Mouse (Mus musculus) adrenal gland, postnatal 14 days (tissue): ENCODE measurements around the gene Slc25a10. TPM values are rescaled to one million over a fixed set of nuclear protein-coding genes. Genes with fewer than 3 reads are reported as not detected.

Source experiments
- DNase-seq: peaks from one replicate; pipeline ENCODE4 v3.0.0; 2021; ENCODE audit warnings: mixed read lengths
- total RNA-seq: library from RNA; stranded (reverse); gene quantifications from 2 replicates; pipeline ENCODE4 v1.2.3, GENCODE M21; 2021

The Slc25a10 gene
- total RNA-seq, 1 experiment from 2014 or later, result 64.4 TPM

DNA sequence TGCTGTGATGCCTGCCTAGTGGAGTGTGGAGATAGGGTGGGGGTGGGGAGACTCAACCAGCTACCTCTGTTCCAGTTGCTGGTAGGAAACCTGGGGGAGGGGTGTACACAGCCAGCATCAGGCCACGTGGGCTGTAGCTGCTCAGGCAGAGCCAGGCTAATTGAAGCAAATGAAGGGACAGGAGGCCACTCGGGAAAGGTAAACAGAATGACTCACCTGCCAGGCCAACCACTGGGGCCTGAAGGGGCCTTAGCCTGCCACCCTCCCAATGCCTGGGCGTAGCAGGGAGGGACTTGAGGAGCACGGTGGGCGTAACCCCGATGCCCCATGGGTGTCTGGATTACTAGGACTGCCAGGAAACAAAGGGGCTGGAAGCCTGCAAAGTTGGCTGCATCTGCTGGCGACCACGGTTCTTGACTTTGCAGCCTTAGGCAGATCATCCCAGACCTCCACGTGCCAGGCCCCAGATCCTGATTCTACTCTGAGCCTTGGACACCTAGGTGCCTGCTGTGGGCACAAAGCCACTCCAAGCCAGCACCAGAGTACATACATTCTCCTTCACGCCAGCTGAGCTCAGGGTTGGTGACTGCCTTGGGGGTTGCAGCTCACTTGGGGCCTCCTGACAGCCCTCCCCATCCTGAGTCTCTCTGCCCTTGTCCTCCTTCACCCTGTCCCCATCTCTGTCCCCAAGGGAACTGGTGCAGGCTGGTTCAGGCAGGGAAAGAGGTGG, 47.8 kb downstream of the Slc25a10 start:
- DNase-seq, result peak; percentile 44

GRCm38 (mm10) chr11:120541907-120542306, 50.3 kb downstream of the Slc25a10 start:
- DNase-seq, result peak; percentile 40

DNA sequence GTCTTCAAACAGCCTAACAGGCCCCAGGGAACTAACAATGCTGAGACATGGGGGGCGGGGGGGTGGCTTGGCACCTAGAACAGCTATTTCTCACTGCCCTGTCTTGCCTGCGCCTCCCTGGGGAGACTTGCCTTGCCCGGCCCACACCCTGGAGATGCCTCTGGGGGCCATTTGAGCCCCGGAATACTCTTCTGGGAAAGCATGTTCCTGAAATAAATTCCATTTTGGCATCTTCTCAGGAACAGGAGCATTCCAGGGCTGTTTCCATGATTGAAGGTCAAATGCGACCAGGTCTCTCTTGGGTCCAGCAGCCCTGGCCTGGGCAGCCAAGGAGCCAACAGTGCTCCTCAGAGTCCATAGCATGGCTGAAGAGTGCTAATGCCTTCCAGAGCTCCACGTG, 50.7 kb downstream of the Slc25a10 start:
- peak; percentile 66 for DNase-seq

- no peak for DNase-seq
Observed at GRCm38 (mm10) chr11:120545964-120546363, 54.3 kb downstream of the Slc25a10 start.

DNA sequence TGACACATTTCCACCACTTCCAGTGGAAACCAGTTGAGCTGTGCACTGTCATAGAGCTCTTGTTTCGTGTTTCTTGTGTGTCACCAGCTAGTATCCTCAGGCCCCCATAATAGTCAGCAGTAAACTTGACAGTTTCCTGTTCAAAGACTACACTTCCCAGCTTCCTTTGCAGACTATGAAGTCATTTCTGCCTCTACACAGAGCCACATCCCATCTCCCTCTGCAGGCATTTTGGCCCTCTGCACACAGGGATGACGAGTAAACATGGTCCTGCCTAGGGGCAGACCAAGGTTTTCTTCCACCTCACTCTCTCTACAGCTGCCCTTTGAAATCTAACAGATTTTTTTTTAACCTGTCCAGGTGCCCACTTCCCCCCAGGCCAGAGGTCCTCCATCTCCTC, 55.8 kb downstream of the Slc25a10 start:
- DNase-seq, result peak; percentile 40

- DNase-seq, result no peak
Observed at GRCm38 (mm10) chr11:120548214-120548613, 56.6 kb downstream of the Slc25a10 start.

DNA sequence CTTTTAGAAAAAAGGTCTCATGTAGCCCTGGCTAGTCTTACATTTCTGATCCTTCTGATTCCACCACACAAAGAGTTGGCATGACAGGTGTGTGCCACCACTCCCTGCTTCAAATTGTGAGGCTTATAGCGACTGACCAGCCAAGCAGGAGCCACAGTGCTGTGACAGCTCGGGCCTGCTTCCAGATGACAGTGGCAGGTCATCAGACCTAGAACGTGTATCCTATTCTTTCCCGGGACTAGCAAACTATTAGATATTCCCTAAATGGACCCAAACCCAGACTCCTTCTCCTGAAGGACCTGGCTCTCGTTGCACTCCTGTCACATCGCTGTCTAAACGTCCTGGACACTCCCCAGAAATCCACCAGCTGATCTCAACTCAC, 57.1 kb downstream of the Slc25a10 start:
- no peak for DNase-seq

Other genes starting within 250 kb of the Slc25a10 start
- gene Actg1, start 143.3 kb upstream of the Slc25a10 start, total RNA-seq, result 1,064 and 1,109 TPM in 2 replicates
- 0.37 and 0.71 TPM in 2 replicates for gene Fscn2, start 130.3 kb upstream of the Slc25a10 start, total RNA-seq
- gene Faap100, start 113.1 kb upstream of the Slc25a10 start, total RNA-seq, result 18.7 and 24.6 TPM in 2 replicates
- gene Nploc4, start 54.1 kb upstream of the Slc25a10 start, total RNA-seq, result 73.8 and 82.5 TPM in 2 replicates
- 2.3 and 4.7 TPM in 2 replicates for gene Tspan10, start 49.2 kb upstream of the Slc25a10 start, total RNA-seq
- gene Pde6g, start 38.3 kb upstream of the Slc25a10 start, total RNA-seq, result 0.33 TPM in 1 of 2 replicates, not detected in the other
- gene Oxld1, start 33.8 kb upstream of the Slc25a10 start, total RNA-seq, result 53.9 and 58.6 TPM in 2 replicates
- gene Ccdc137, start 33.7 kb upstream of the Slc25a10 start, total RNA-seq, result 20.6 and 28.1 TPM in 2 replicates
- gene Arl16, start 24.2 kb upstream of the Slc25a10 start, total RNA-seq, result 19.6 and 23.4 TPM in 2 replicates
- 161 TPM in 2 replicates for gene Mrpl12, start 7.2 kb upstream of the Slc25a10 start, total RNA-seq
- 2.3 and 11.7 TPM in 2 replicates for gene Gcgr, start 38.9 kb downstream of the Slc25a10 start, total RNA-seq
- 52.6 and 67.9 TPM in 2 replicates for gene Mcrip1, start 57.9 kb downstream of the Slc25a10 start, total RNA-seq
- gene Ppp1r27, start 59.3 kb downstream of the Slc25a10 start, total RNA-seq, result 0.48 TPM in 1 of 2 replicates, not detected in the other
- gene P4hb, start 81.4 kb downstream of the Slc25a10 start, total RNA-seq, result 449 and 479 TPM in 2 replicates
- gene Arhgdia, start 89.8 kb downstream of the Slc25a10 start, total RNA-seq, result 268 and 310 TPM in 2 replicates
- gene Alyref, start 106.5 kb downstream of the Slc25a10 start, total RNA-seq, result 120 and 128 TPM in 2 replicates
- 68.3 and 69.0 TPM in 2 replicates for gene Anapc11, start 106.6 kb downstream of the Slc25a10 start, total RNA-seq
- gene Npb, start 116.6 kb downstream of the Slc25a10 start, total RNA-seq, result 1.6 TPM in 1 of 2 replicates, not detected in the other
- gene Pcyt2, start 126.1 kb downstream of the Slc25a10 start, total RNA-seq, result 148 and 187 TPM in 2 replicates
- gene Sirt7, start 133.4 kb downstream of the Slc25a10 start, total RNA-seq, result 37.1 and 39.7 TPM in 2 replicates
- 51.8 and 55.3 TPM in 2 replicates for gene Mafg, start 141.8 kb downstream of the Slc25a10 start, total RNA-seq
- 1.6 TPM in 2 replicates for gene Pycr1, start 151.9 kb downstream of the Slc25a10 start, total RNA-seq
- gene Myadml2, start 156.3 kb downstream of the Slc25a10 start, total RNA-seq, result 0.94 TPM in 1 of 2 replicates, not detected in the other
- gene Notum, start 169.3 kb downstream of the Slc25a10 start, total RNA-seq, result 8.3 and 11.2 TPM in 2 replicates
- 69.4 and 71.3 TPM in 2 replicates for gene Aspscr1, start 181.1 kb downstream of the Slc25a10 start, total RNA-seq
- gene Cenpx, start 221.9 kb downstream of the Slc25a10 start, total RNA-seq, result 46.4 and 52.5 TPM in 2 replicates
- gene Lrrc45, start 222.1 kb downstream of the Slc25a10 start, total RNA-seq, result 27.2 and 31.5 TPM in 2 replicates
- gene Rac3, start 229.6 kb downstream of the Slc25a10 start, total RNA-seq, result 3.2 and 5.3 TPM in 2 replicates
- 31.8 and 41.9 TPM in 2 replicates for gene Dcxr, start 235.4 kb downstream of the Slc25a10 start, total RNA-seq
- gene Cbr2, start 240.3 kb downstream of the Slc25a10 start, total RNA-seq, result 7.3 and 10.2 TPM in 2 replicates